Mouse (Mus musculus): ENCODE measurements around the gene Bmp8b. TPM values are rescaled to one million over a fixed set of nuclear protein-coding genes. Genes with fewer than 3 reads are reported as not detected.

The Bmp8b gene
- total and polyA plus RNA-seq, 2 experiments from 2014 or later: 0.40 to 0.62 TPM

DNA sequence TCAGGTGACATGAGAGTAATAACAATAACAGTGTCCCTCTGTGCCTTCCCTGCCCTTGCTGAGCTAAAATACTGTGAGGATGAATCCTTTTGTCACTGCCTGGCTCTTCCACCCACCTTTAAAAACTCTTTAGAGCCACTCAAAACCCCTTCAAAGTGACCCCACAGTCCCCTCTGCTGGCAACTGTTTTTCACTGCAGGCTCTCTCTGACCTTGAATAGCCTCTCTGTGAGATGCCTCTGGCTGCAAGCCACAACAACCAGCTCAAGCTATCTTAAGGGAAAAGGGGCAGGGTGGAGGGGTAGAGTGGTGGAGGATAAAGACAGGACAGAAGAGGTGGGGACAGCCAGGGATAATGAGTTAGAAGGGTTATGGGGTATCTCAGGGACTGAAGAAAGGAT, 66.8 kb downstream of the Bmp8b start:
- Histone ChIP-seq H3K27me3 (ENCODE audit: insufficient read depth, low read length) (no peaks in the 10 kb centered on the region), H3K4me2 (ENCODE audit: low read depth) (no peak overlapping the region), H3K4me3 (ENCODE audit: low read depth, low read length) (no peak overlapping the region), H3K9ac (no peak overlapping the region), H3K27ac (ENCODE audit: low read depth, low read length) (no peak overlapping the region), H3K9me3 (ENCODE audit: low read length) (no peaks in the 10 kb centered on the region), H3K4me1 (ENCODE audit: insufficient read depth) (no peaks in the 10 kb centered on the region), H3K36me3 (ENCODE audit: insufficient read depth) (no peaks in the 10 kb centered on the region)
- TF ChIP-seq CTCF (IDR thresholded peaks at IDR 0.05; ENCODE audit: low read depth): 0 out of 2 replicates have a peak, but pooled peaks have one; percentile 11
- DNase-seq (no peak), ATAC-seq (no peak)

Other genes starting within 250 kb of the Bmp8b start
- gene Cap1, start 219.1 kb upstream of the Bmp8b start, total RNA-seq (2014; rRNA removed): 155 and 161 TPM in 2 replicates
- gene Cap1, start 219.1 kb upstream of the Bmp8b start, polyA plus RNA-seq (2015; fragmentation: Nextera tagmentation; extraction: Ambion mirVana): 68.5 and 75.2 TPM in 2 replicates
- 34.7 and 40.7 TPM in 2 replicates for gene Mfsd2a, start 144.0 kb upstream of the Bmp8b start, total RNA-seq (2014; rRNA removed)
- 30.6 and 33.4 TPM in 2 replicates for gene Mfsd2a, start 144.0 kb upstream of the Bmp8b start, polyA plus RNA-seq (2015; fragmentation: Nextera tagmentation; extraction: Ambion mirVana)
- gene Mycl, start 109.5 kb upstream of the Bmp8b start, total RNA-seq (2014; rRNA removed): 106 and 113 TPM in 2 replicates
- 65.9 and 67.6 TPM in 2 replicates for gene Mycl, start 109.5 kb upstream of the Bmp8b start, polyA plus RNA-seq (2015; fragmentation: Nextera tagmentation; extraction: Ambion mirVana)
- gene Trit1, start 88.6 kb upstream of the Bmp8b start, total RNA-seq (2014; rRNA removed): 22.8 and 23.7 TPM in 2 replicates
- 20.4 and 22.1 TPM in 2 replicates for gene Trit1, start 88.6 kb upstream of the Bmp8b start, polyA plus RNA-seq (2015; fragmentation: Nextera tagmentation; extraction: Ambion mirVana)
- 0.62 TPM in 2 replicates for gene Oxct2b, start 11.1 kb downstream of the Bmp8b start, total RNA-seq (2014; rRNA removed)
- 0.33 and 0.34 TPM in 2 replicates for gene Oxct2b, start 11.1 kb downstream of the Bmp8b start, polyA plus RNA-seq (2015; fragmentation: Nextera tagmentation; extraction: Ambion mirVana)
- gene Ppie, start 34.8 kb downstream of the Bmp8b start, total RNA-seq (2014; rRNA removed): 28.9 and 34.2 TPM in 2 replicates
- 47.7 and 53.6 TPM in 2 replicates for gene Ppie, start 34.8 kb downstream of the Bmp8b start, polyA plus RNA-seq (2015; fragmentation: Nextera tagmentation; extraction: Ambion mirVana)
- gene Hpcal4, start 78.1 kb downstream of the Bmp8b start, total RNA-seq (2014; rRNA removed): 57.1 and 58.5 TPM in 2 replicates
- gene Hpcal4, start 78.1 kb downstream of the Bmp8b start, polyA plus RNA-seq (2015; fragmentation: Nextera tagmentation; extraction: Ambion mirVana): 45.5 and 78.1 TPM in 2 replicates
- gene Nt5c1a, start 96.3 kb downstream of the Bmp8b start, total RNA-seq (2014; rRNA removed): 2.4 and 3.4 TPM in 2 replicates
- 0.26 and 0.33 TPM in 2 replicates for gene Nt5c1a, start 96.3 kb downstream of the Bmp8b start, polyA plus RNA-seq (2015; fragmentation: Nextera tagmentation; extraction: Ambion mirVana)
- 3.6 and 6.3 TPM in 2 replicates for gene Heyl, start 128.4 kb downstream of the Bmp8b start, total RNA-seq (2014; rRNA removed)
- 4.2 and 4.6 TPM in 2 replicates for gene Heyl, start 128.4 kb downstream of the Bmp8b start, polyA plus RNA-seq (2015; fragmentation: Nextera tagmentation; extraction: Ambion mirVana)
- 83.7 and 92.6 TPM in 2 replicates for gene Pabpc4, start 157.2 kb downstream of the Bmp8b start, total RNA-seq (2014; rRNA removed)
- gene Pabpc4, start 157.2 kb downstream of the Bmp8b start, polyA plus RNA-seq (2015; fragmentation: Nextera tagmentation; extraction: Ambion mirVana): 24.8 and 28.2 TPM in 2 replicates
- gene Oxct2a, start 218.5 kb downstream of the Bmp8b start, total RNA-seq (2014; rRNA removed): 0.15 and 0.19 TPM in 2 replicates
- 0.08 TPM in 1 of 2 replicates, not detected in the other for gene Oxct2a, start 218.5 kb downstream of the Bmp8b start, polyA plus RNA-seq (2015; fragmentation: Nextera tagmentation; extraction: Ambion mirVana)
- 0.31 and 0.90 TPM in 2 replicates for gene Bmp8a, start 238.1 kb downstream of the Bmp8b start, total RNA-seq (2014; rRNA removed)
- 0.15 and 0.19 TPM in 2 replicates for gene Bmp8a, start 238.1 kb downstream of the Bmp8b start, polyA plus RNA-seq (2015; fragmentation: Nextera tagmentation; extraction: Ambion mirVana)

All from forebrain, postnatal 0 days (tissue).